13 mouse cellular contexts compared by ENCODE assay signal in the genomic region with DNA sequence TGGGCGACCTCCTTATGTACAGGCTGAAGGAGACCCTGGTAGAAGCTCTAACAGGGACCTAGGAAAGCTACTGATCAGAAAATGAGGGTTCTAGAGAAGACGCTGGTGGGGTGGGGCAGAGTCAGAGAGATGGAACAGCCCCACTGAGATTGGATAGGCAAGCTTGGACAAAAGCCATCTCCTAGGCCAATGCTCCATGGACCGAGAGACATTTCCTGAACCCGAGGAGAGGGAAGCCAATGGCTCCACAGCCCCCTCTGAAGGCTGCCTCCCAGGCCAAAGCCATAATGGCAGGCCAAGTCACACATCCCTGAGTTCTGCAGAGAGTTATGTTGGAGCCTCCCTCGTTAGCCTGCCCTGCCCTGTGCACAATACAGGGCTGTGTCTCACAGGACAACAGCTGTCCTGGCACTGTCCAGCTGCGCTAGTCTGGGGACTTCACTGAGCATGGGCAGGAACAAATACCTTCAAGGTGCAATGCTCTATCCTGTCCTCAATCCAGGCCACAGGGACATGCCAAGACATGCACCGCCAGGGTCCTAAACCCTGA.
"Had no signal": no experiment of that assay in that cellular context is flagged by ENCODE, and none has a peak within 500 bp of the region (broad histone marks: within the 10 kb centered on the region; RNA-seq: fewer than 3 reads in every experiment).

No protein-coding gene starts in this region.

- H3K4me2 ChIP-seq: kidney, embryonic 15.5 days; midbrain, embryonic 15.5 days; neural tube, embryonic 12.5 days had no signal

- H3K9me3 ChIP-seq: kidney, embryonic 15.5 days; limb, embryonic 10.5 days; midbrain, embryonic 15.5 days; neural tube, embryonic 12.5 days had no signal

- H3K27ac ChIP-seq: kidney, embryonic 15.5 days; left cerebral cortex, adult 2 months; limb, embryonic 10.5 days; liver, embryonic 14.5 days; midbrain, embryonic 15.5 days; neural tube, embryonic 12.5 days had no signal

- H3K27me3 ChIP-seq: kidney, embryonic 15.5 days; midbrain, embryonic 15.5 days; neural tube, embryonic 12.5 days had no signal

- H3K9ac ChIP-seq: kidney, embryonic 15.5 days; liver, embryonic 14.5 days; midbrain, embryonic 15.5 days; neural tube, embryonic 12.5 days had no signal

- H3K4me1 ChIP-seq: kidney, embryonic 15.5 days; limb, embryonic 10.5 days; midbrain, embryonic 15.5 days; neural tube, embryonic 12.5 days had no signal

- DNase-seq: kidney, postnatal 14 days; lung, adult 2 months; lung, postnatal 36 days; retina, postnatal 1 day; right cerebral cortex, postnatal 14 days; thymus, postnatal 36 days had no signal

- ATAC-seq: lung, postnatal 0 days had no signal

- H3K4me3 ChIP-seq: kidney, embryonic 15.5 days; left cerebral cortex, adult 2 months; limb, embryonic 10.5 days; midbrain, embryonic 15.5 days; neural tube, embryonic 12.5 days had no signal
